Mouse (Mus musculus) liver, adult 10 weeks (tissue): Measurements from ENCODE around the gene Myl4. TPM values are rescaled to one million over a fixed set of nuclear protein-coding genes. Genes with fewer than 3 reads are reported as not detected.

Experiments
- polyA plus RNA-seq: library from polyadenylated mRNA; stranded (reverse); fragments of 350-450 nt; fragmentation: Illumina TruSeq; extraction: RNeasy Lipid Tissue Mini Kit (QIAGEN cat#74804); gene quantifications from one replicate; pipeline ENCODE4 v1.2.3, GENCODE M21; 2014; ENCODE audit warnings: low read depth, low replicate concordance

The Myl4 gene
- polyA plus RNA-seq = not detected

DNA sequence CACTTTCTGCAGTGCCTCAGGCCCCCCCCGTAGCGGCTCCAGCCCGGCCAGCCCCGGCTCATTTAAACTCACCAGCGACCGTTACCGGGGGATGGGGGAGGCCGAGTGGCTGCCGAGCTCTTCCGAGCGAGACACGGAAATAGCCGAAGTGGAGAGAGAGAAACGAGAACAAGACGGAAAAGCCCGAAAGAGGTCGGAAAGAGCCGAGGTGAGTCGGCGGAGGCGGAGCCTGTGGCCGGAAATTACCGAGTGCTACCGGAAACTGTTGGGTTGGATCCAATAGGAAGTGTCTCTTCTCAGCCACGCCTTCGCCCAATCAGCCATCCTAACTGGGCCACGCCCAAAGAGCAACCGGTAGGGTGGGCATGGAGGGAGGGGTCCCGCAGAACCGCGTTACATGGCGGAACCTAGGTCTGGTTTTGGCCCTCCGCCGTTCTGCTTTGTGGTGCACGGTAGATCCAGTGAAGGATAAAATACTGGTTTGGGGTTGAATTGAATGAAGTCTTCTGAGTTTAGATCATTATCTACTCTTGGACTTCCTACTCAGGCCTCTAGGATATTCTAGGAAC, at the start of gene Myl4, which contains the start of gene Cdc27:
TSS of gene Myl4 (plus strand) at position 258 of the 569 bp plus-strand sequence.
TSS of gene Cdc27 (minus strand) at position 215 of the 569 bp plus-strand sequence.

DNA sequence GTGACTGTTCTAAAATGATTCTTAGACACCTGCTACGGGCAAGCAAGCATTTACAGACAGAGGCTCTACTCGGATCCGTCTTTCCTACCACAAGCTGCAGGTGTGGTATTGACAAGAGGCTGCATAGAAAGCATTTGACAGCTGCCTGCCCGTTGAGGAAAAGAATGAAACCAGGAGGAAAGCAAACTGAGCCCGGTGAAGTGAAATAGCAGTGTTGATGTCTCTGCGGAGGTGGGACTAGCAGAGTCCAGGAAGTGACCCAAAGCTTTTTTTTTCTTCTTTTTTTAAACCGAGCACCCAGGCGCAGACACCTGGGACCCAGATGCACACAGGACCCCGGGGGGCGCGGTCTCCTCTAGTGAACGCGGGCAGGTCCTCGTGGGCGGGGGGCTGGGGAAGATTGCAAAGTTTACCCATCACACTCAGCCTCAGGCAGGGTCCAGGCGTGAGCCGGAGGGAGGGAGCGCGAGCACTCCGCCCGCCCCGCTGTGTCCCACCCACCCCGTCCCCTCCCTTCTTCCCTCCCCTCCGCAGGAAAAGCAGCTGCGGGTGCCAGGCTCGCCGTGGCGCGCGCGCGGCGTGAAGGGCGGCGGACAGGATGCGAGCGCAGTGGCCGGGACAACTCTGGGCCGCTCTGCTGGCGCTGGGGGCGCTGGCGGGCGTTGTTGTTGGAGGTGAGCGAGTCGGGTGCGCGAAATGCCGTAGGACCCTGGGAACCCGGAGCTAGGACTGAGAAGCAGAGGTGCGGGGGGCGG, 57.2 kb downstream of the Myl4 start, which contains the start of gene Itgb3:
TSS of gene Itgb3 (plus strand) at position 510 of the 755 bp plus-strand sequence.

Other genes with a start within 250 kb of the Myl4 start
- 8.8 TPM for gene Kansl1, start 81.8 kb upstream of the Myl4 start, polyA plus RNA-seq
- 27.9 TPM for gene Cdc27, start within 50 bp of the Myl4 start, polyA plus RNA-seq
- gene Itgb3, start 57.3 kb downstream of the Myl4 start, polyA plus RNA-seq = 0.95 TPM
- 0.03 TPM for gene Gm11639, start 135.0 kb downstream of the Myl4 start, polyA plus RNA-seq